Mouse (Mus musculus): ENCODE data around the gene Mier3.

DNA sequence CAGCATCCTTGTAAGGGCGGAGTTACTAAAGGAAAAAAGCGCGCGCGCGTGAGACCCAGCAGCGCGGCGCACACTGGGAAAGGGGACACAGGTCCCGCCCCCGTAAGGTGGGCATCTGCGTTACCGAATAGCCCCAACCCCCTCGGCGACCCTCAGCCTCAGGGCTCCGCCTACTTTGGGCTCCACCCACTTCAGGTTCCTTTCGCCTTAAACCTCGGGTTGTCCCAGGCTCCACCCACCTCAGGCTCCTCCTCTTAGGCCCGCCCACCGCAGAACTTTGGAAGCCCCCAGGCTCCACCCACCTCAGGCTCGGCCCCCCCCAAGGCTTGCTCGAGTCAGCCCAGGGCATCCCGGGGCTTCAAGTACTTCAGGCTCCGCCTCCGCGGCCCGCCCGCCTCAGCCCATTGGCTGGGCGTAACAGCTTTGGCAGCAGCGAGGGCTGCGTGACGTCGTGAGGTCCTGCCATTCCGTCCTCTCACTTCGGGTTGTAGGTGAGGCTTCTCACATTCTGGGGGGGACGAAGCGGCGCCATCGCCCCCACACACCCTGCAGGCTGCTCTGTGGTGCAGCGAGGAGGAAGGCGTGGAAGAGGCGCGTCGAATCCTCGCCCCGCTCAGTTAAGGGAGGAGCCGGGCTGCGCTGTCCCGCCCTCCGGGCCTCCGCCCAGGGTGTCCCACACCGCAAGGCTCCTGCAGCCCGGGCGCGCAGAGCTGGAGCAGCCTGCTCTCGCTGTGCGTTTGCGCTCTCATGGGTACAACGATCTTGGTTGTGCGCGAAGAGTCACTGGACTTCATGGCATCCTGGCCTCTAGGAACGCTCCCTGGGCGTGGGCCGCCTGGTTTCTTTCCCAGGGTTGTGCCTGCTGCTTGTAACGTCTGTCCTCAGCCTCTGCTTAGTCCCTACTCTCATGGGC lies 44.6 kb downstream of the Mier3 start:
- TF ChIP-seq CTCF (IDR thresholded peaks at IDR 0.05; ENCODE audit: low read depth, low read length) (no peak), TAL1 (conservative IDR thresholded peaks at IDR 0.05; ENCODE audit: low read depth, low read length) (no peak)

Measured in G1E (cell line).